Mouse (Mus musculus) spleen, postnatal 36 days (tissue): Measurements from ENCODE around the gene Cenpf.

Experiments used
- DNase-seq, 2 experiments: peaks; one replicate each; pipeline ENCODE4 v3.0.0; 2022; ENCODE audit warnings: low spot score in 2 of 2, mixed read lengths in 1 of 2

The Cenpf gene

DNA sequence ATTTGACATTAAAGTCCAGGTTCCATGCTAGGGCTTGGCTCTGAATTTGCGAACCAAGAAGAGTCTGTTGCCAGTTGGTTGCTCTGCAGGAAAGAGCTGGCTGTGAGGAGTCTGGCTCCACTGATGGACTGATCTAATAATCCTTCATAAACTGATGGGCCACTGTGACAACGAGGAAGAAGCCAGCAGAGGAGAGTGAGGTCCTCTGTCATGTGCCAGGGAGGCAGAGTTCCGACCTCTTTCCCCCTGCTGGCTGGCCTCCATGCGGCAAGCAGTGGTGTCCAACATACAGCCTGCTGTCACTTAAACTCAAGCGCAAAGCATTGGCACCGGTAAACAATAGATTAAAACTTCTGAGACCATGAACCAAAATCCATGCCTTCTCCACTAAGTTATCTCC is 57.9 kb downstream of the Cenpf start:
- DNase-seq, result no peak

DNA sequence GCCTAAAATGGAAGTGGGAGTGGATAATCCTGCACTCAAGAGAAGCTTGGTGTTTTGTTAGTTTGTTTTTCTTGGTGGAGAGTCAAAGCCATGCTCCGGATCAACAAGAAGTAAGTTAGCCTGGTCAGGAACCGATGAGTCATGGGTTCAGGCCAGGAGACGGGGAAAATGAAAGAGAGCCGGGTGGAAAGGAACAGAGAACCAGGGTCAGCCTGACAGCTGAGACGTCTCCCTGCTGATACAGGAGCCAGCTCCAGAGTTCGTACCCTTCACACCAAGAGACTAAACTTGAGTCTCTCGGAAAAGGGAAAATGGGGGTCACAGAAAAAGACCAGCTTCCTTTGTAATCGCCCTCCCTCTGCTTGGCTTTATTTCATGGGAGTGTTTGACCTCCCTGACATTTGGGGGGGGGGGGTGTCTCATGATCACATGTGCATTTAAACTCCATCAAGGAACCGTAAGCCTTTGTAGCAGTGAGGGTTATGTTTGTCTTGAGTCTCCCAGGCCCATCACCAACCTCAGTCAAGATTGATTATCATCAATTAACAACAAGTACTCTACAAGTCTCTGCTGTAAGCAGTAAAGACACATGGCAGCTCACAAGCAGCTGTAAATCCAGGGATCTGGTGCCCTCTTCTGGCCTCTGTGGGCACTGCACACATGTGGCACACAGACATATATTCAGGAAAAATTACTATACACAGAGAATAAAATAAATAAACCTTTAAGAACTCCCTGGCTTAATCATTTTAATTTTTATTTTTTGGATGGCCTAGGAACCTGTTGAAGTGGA is 59.7 kb downstream of the Cenpf start:
- DNase-seq, result peak; percentile 39 to 40

DNA sequence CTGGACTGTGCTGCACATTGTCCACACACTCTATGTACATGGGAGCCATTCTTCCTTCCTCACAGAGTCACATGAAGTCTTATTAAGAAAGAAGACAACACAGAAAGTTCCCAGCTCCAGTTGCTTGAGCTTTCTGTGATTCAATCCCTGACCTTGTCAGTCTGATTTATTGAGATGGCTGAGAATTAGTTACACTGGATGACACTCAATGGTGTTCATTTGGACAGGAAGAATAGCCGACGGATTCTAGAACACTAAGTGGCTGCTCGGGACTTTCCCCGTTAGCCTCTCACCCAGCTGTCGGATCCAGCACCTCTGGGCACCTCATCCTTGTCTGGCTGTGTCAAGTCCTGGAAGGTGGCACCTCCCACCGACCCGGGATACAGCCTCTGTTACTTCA is 63.1 kb downstream of the Cenpf start:
- DNase-seq, result no peak

DNA sequence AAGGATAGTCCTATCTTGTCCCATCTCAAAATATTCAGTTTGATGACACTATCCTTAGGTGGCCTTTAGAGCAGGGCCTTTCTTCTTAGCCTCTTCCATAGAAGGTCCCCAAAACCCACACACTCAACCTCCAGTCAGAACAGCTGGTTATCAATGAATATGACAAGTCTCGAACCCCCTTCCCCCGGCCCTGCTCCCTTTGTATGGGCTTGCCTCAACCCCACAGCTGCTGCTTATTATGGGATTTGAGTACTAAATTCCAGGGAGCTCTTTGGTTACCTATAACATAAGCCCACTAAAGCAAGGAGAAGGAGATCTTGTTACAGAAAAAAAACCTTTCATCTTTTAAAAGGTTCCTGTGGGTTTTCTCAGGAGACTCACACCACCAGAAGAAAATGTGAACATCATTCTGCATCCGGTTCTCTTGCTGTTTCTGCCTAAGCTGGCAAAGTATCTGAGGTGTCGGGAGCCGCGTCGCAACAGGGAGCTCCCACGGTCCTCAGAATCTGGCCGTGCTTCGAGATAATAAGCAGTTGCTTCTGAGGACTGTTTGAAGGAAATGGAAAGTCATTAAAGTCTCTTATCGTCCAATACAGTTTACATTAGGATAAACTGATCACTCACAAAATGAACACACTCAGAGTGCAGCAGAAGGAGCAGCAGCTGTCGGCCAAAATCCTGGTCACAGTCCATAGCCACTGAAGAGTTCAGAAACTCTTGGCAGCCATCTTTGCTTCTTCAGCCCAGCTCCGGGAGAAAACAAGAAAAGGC is 68.7 kb downstream of the Cenpf start:
- no peak for DNase-seq

DNA sequence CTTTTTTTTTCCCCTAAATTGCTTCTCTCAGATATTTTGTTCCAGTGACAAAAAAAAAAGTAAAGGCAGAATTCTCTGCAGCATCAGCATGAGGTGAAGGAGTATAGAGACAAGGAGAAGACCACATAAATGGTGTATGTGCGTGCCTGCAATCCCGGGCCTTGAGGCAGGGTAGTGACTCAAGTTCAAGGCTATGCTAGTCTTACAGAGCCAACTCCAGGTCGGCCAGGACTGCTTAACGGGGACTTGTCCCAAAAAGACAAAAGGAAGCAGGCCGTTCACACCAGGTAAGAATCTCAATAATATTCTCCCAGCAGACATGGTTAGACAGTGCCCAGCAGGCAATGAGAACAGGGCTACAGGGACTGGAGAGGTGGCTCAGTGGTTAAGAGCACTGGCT is 70.5 kb downstream of the Cenpf start:
- DNase-seq, result no peak

DNA sequence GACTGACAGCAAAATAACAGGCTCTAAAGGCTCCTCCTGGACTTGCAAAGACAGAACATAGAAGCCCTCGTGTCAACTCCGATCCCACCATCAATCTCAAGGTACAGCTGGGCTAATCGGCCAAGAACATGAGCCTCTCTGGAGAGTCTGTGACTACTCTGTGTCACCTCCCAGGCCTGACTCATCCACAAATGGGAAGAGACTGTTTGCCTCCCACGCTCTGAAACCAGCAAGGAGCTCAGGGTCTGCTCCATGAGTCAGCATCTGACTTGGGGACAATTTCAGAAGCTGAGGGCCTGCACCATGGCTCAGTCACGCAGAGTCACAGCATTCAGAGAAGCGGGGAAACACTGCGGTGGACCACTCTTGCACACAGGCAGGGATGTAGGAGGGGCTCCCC is 72.6 kb downstream of the Cenpf start:
- no peak for DNase-seq

DNA sequence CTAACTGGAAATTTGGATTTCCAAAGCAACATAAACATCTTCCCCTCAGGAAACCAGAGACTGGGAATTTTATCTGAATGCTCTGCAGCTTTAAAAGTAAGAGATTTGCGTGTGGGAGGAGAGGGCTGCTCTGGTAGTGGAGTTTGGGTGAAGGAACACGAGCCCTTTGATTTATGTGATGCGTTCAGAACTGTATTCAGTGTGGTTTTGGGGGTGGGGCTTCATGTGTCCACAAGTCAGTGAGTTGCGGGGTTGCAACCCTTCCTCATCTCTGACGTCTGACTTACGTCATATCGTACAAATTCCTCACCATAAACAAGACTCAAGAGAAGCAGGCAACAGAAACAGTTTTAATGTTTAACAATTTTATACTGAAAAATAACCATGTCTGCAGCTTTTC is 74.8 kb downstream of the Cenpf start:
- no peak for DNase-seq

DNA sequence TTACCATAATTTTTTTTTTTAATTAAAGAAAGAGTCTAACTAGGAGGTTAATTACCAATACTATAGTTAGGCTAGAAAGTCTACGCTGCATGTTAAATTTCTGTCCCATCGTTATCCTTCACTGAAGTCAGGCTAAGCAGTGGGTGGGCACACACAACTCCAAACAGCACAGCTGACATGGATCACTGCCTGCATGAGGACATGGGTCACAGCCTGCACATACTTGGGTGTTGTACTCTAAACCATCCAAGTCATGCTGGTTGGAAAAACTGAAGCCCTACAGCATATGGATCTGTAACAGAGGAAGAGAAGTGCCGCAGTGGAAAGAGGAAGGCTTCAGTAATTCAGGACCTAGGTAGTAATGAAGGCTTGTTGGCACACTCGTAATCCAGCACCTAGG is 76.1 kb downstream of the Cenpf start:
- no peak for DNase-seq

DNA sequence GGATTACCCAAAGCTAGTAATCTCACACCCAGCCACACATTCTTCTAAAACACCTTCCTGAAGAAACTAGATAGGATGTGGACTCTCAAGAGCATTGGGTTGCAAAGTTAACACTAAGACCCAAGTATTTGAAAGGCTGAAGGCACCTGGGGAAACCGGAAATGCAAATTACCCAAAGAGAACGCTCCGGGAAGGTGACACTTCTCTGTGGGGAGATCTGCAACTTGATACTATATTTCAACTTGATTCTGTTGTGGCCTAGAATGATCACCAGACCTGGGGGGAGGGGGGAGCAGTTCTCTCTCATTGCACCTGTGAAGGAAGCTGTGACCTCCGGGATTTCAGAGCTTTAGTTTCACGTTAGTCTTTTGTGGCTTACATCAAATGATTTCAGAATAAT is 79.2 kb downstream of the Cenpf start:
- peak; percentile 64 to 70 for DNase-seq

DNA sequence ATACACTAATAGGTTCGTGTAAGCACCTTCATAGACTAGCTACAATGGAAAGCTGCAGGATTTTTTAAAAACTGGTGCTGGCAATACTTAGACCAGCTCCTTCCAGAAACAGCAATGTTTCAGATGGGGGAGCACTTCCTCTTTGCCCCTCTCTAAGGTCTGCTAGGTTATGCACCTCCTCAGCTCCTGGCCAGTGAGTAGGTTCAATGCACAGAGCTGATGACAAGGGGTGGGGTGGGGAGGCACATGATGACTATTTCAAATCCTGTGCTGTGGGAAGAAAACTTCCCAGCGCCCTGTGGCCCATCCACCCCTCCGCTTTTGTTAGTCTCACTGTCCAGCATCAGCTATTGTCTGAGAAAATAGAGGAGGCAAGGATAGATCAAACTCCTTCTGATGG is 79.8 kb downstream of the Cenpf start:
- DNase-seq, result peak; percentile 20 to 24

DNA sequence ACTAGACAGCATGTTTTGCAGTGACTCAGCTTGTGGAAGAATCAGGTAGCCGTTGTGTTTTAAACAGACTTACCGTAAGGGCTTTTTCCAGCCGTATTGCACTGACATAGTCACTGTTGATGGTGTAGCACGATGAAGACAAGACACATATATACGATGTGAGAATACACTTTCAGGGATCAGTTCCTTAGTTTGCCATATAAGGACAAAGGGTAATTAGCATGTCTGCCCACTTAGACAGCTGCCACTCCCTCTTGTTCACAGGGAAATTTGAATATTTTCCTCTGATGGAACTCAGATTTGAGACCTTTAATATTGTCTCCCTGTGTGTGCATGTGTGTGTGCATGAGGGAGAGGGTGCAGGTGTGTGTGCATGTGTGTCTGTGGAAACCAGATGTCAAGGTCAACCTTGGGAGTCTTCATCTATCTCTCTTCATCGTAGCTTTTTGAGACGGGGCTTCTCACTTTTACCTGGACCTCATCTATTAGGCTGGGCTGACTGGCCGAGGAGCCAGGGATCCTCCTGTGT is 82.2 kb downstream of the Cenpf start:
- peak; percentile 11 to 16 for DNase-seq

DNA sequence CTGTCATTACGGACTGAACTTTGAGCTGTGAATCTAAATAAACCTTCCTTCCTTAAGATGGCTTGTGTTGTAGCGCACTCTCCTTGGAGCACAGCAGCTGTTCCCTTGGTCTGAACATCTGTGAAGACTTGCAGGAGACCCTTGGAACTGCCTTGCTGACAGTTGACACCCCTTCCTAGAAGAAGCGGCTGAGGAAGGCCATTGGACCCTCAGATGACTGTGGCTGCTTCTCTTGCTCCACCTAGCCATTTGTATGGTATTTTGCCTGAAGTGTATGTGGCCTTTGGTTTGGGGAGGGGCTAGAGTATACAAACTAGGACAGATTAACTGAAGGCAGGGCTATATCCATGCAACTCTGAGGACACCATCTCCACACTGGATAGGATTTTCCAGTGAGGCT is 90.8 kb downstream of the Cenpf start:
- no peak for DNase-seq
